Comparison of ENCODE assay signal across 22 mouse cellular contexts in genomic region chr3:85251631-85252030, GRCm38 (mm10).
A peak's percentile ranks its signal among the peaks of the same experiment; 100 is the strongest.
DNase-seq lines count a peak whose midpoint lies in the region; ATAC-seq and TF ChIP-seq lines count a peak whose summit lies in the region.
"Had no signal": no experiment of that assay in that cellular context is flagged by ENCODE, and none has a peak within 500 bp of the region (broad histone marks: within the 10 kb centered on the region; RNA-seq: fewer than 3 reads in every experiment).

No protein-coding gene starts in this region.

- no peak for ATAC-seq in liver, embryonic 12.5 days
- ATAC-seq: CD4-positive, CD25-positive, alpha-beta regulatory T cell, adult 4 months; forebrain, embryonic 13.5 days; forebrain, embryonic 15.5 days; forebrain, postnatal 0 days had no signal

- H3K4me1 ChIP-seq in liver, adult 2 months (ENCODE audit: control insufficient read depth, insufficient read depth, low read length) = no peaks in the 10 kb centered on the region
- H3K4me1 ChIP-seq in liver, embryonic 12.5 days = no peaks in the 10 kb centered on the region
- H3K4me1 ChIP-seq: embryonic facial prominence, embryonic 10.5 days; embryonic facial prominence, embryonic 12.5 days; forebrain, embryonic 13.5 days; forebrain, embryonic 15.5 days had no signal

- no peaks in the 10 kb centered on the region for H3K27me3 ChIP-seq in liver, adult 2 months (ENCODE audit: control insufficient read depth, insufficient read depth, low read length)
- H3K27me3 ChIP-seq in liver, embryonic 12.5 days (replicated peaks) = no peaks in the 10 kb centered on the region
- H3K27me3 ChIP-seq: CH12.LX; embryonic facial prominence, embryonic 12.5 days; forebrain, embryonic 13.5 days; forebrain, embryonic 15.5 days had no signal

- H3K36me3 ChIP-seq in liver, adult 2 months (ENCODE audit: control insufficient read depth, insufficient read depth, low read length) = no peaks in the 10 kb centered on the region
- no peaks in the 10 kb centered on the region for H3K36me3 ChIP-seq in liver, embryonic 12.5 days
- H3K36me3 ChIP-seq: embryonic facial prominence, embryonic 10.5 days; embryonic facial prominence, embryonic 12.5 days; forebrain, embryonic 15.5 days; G1E had no signal

- no peaks in the 10 kb centered on the region for H3K9me3 ChIP-seq in liver, embryonic 12.5 days (replicated peaks)
- H3K9me3 ChIP-seq: embryonic facial prominence, embryonic 10.5 days; embryonic facial prominence, embryonic 12.5 days; forebrain, embryonic 13.5 days; forebrain, embryonic 15.5 days; G1E had no signal

- no peak overlapping the region for H3K9ac ChIP-seq in liver, adult 2 months (ENCODE audit: low read depth, low read length)
- H3K9ac ChIP-seq in liver, embryonic 12.5 days = no peak overlapping the region
- H3K9ac ChIP-seq: embryonic facial prominence, embryonic 12.5 days; forebrain, embryonic 13.5 days; forebrain, embryonic 15.5 days; forebrain, postnatal 0 days had no signal

- TF ChIP-seq POLR2A in liver, adult 2 months (IDR thresholded peaks at IDR 0.05; ENCODE audit: extremely low read depth, insufficient read depth, low read length) = no peak

- WGBS in liver, adult 2 months = 44% methylated on average over 6 of the region's 6 CpGs
- WGBS in liver, embryonic 12.5 days (ENCODE audit: insufficient replicate concordance) = 55% methylated on average over 6 of the region's 6 CpGs

- H3K4me3 ChIP-seq in liver, adult 2 months (ENCODE audit: insufficient read depth, low read depth, low read length) = no peak overlapping the region
- no peak overlapping the region for H3K4me3 ChIP-seq in liver, embryonic 12.5 days
- H3K4me3 ChIP-seq: embryonic facial prominence, embryonic 10.5 days; embryonic facial prominence, embryonic 12.5 days; forebrain, embryonic 13.5 days; forebrain, embryonic 15.5 days had no signal

- DNase-seq in liver, adult 2 months (ENCODE audit: extremely low read depth, low read depth, low spot score) = peak; percentile 51
- peak; percentile 21 for DNase-seq in NIH3T3 (ENCODE audit: low read depth)
- no peak for DNase-seq in urinary bladder, postnatal 25 days (ENCODE audit: low spot score)
- DNase-seq in spleen, postnatal 4 days (ENCODE audit: low spot score in 2 of 2) = no peak
- DNase-seq: adrenal gland, adult 8-10 months; adrenal gland, postnatal 14 days; adrenal gland, postnatal 36 days; B cell, adult 2 months; cerebellum, adult 11-12 months; cerebellum, adult 2 months; cerebellum, adult 9-10 months; cerebellum, postnatal 10 days; cerebellum, postnatal 25 days; forebrain, postnatal 0 days had no signal

- no peak overlapping the region for H3K4me2 ChIP-seq in liver, embryonic 12.5 days
- H3K4me2 ChIP-seq: embryonic facial prominence, embryonic 12.5 days; forebrain, embryonic 13.5 days; forebrain, embryonic 15.5 days had no signal

- H3K79me2 ChIP-seq in liver, adult 2 months (ENCODE audit: control insufficient read depth, insufficient read depth, low read length) = no peaks in the 10 kb centered on the region

- TF ChIP-seq CTCF in liver, adult 2 months (IDR thresholded peaks at IDR 0.05; ENCODE audit: low read depth, low read length) = no peak

- no peak overlapping the region for H3K27ac ChIP-seq in liver, adult 2 months (replicated peaks; ENCODE audit: insufficient read depth, low read depth, low read length)
- H3K27ac ChIP-seq in liver, embryonic 12.5 days = no peak overlapping the region
- H3K27ac ChIP-seq: embryonic facial prominence, embryonic 10.5 days; embryonic facial prominence, embryonic 12.5 days; forebrain, embryonic 13.5 days; forebrain, embryonic 15.5 days had no signal

Comparison
In these comparisons a context has a peak if more than half of its experiments do, and no peak if none do; other contexts are left out.
1. DNase-seq: peak in liver, adult 2 months (single experiment) and NIH3T3 (single experiment); none in urinary bladder, postnatal 25 days (single experiment) and spleen, postnatal 4 days (0 of 2).